Mouse (Mus musculus) lung, adult 2 months (tissue): ENCODE measurements around the gene Tbce.

Experiments
- CTCF ChIP-seq: fragments of 200-500 bp; IDR thresholded peaks from 2 replicates; pipeline ENCODE4 v1.5.1; 2011; ENCODE audit warnings: mild to moderate bottlenecking, low read length, control low read depth; ENCODE audit not compliant: insufficient read depth
- POLR2A ChIP-seq: fragments of 200-500 bp; IDR thresholded peaks from 2 replicates; pipeline ENCODE4 v1.6.1; 2011; ENCODE audit warnings: low read depth, mild to moderate bottlenecking, control low read depth, low read length, borderline replicate concordance; ENCODE audit errors: extremely low read depth

DNA sequence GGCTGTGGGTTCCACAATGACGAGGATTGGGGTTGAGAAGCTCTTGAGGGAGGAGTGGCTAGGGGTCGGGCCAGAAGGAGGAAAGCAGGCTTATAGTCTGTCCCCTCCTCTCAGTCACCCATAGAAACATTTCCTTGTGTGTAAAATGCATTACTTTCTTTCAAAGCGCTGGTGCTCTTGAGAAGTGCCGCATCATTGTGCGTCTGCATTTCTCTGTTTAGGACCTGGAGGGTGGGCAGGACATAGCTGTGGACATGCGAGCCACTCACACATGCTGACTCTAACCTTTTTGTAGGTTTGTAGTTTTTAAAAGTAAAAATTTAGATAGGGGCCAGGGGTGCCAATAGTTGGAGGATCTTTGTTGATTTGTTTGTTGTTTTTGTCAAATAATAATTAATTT, 55.9 kb downstream of the Tbce start:
- TF ChIP-seq POLR2A, result no peak
- no peak for TF ChIP-seq CTCF
